Mouse (Mus musculus): ENCODE data around the gene Fyn. TPM values are rescaled to one million over a fixed set of nuclear protein-coding genes. Genes with fewer than 3 reads are reported as not detected.
A peak's percentile ranks its signal among the peaks of the same experiment; 100 is the strongest.

The Fyn gene
- total RNA-seq, 2 experiments from 2014 or later, result 44.8 to 69.9 TPM

DNA sequence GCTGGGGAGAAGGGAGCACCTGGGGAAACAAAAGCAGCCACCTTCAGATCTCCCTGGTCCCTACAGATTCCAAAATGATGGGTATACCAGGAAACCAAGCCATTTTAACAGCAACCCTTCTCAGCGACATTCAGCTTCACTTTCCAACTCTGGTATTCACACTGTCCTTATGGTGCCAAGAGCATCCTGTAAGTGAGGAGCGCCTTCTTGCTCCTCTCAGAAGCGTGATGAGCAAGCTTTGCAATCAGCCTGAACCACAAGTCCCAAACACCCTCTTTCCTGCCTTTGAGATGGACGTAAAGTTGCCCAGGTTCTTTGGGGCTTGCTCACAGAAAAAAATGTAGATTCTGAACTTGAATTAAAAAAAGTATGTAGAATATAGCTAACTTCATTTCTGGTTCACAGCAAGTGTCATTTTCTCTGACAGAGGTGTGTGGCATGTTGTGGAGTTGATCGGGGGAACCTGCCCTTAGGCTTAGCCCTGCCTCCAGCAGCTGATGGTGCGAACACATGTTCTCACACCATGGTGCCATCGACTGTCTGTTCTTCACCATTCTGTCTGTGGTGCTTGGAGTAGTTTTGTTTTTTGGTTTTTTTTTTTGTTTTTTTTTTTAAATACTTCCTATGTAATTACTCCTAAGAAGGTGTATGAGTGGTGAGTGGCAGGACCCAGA, 102.5 kb downstream of the Fyn start:
- no peak for DNase-seq

GRCm38 (mm10) chr10:39471714-39472531, 103.3 kb downstream of the Fyn start:
- DNase-seq, result peak; percentile 26 to 30

DNA sequence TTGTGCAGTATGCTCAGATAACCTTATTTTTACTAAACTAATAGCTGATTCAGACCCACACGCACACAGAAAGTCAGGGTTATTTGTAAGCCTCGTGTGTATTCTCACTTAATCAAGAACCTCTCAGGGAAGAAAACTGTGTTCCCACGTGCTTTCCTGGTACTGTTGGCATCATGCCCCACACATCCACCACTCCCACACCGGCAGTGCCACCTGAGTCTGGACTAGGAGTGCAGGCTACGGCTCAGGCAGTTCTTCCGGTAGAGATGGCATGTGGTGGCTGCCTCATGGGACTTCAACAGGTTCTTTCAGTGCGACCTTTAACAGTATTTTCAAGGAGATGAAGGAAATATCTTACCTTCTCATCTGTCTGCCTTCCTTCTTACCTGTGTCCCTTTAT, 104.3 kb downstream of the Fyn start:
- no peak for DNase-seq

- no peak for DNase-seq
Measured at GRCm38 (mm10) chr10:39479361-39479760, 110.7 kb downstream of the Fyn start.

DNA sequence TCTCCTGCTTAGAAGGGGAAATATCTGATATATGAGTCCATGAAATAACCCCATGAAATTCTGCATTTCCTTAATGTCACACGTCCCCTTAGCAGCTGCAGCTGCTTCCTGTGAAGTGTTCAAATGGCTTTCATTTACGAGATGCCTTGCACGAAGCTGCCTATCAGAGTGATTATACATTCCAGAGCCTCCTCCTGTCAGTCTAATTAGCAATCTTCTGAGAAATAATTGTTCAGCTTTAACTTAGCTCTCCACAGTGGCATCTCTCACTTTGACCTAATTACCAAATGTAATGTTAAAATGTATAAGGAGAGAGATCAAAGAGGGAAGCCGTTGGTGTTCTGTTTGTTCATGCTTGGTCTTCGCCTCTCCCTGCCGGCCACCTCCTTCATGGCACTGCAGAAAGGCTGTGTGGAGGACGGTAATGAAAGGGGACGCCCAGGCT, 115.7 kb downstream of the Fyn start:
- DNase-seq, result no peak

GRCm38 (mm10) chr10:39484892-39485291, 116.2 kb downstream of the Fyn start:
- no peak for DNase-seq

DNA sequence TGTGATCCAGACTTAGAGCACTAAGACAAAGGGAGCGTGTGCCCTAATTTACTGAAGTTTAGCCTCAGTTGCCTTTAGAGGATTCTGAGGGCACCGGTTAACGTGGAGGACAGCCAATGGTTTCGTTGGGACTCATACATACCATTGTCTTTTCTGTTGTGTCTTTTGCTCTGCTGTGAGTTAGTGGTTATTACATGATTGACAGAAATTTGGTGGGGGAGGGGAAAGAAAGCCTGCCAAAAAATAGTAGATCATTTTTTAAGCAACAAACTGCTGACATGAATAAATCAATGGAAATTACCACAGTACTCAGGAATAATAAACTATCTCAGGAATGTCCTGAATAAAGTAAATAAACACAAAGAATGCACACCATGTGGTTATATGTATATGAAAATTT, 117.3 kb downstream of the Fyn start:
- DNase-seq, result no peak

DNA sequence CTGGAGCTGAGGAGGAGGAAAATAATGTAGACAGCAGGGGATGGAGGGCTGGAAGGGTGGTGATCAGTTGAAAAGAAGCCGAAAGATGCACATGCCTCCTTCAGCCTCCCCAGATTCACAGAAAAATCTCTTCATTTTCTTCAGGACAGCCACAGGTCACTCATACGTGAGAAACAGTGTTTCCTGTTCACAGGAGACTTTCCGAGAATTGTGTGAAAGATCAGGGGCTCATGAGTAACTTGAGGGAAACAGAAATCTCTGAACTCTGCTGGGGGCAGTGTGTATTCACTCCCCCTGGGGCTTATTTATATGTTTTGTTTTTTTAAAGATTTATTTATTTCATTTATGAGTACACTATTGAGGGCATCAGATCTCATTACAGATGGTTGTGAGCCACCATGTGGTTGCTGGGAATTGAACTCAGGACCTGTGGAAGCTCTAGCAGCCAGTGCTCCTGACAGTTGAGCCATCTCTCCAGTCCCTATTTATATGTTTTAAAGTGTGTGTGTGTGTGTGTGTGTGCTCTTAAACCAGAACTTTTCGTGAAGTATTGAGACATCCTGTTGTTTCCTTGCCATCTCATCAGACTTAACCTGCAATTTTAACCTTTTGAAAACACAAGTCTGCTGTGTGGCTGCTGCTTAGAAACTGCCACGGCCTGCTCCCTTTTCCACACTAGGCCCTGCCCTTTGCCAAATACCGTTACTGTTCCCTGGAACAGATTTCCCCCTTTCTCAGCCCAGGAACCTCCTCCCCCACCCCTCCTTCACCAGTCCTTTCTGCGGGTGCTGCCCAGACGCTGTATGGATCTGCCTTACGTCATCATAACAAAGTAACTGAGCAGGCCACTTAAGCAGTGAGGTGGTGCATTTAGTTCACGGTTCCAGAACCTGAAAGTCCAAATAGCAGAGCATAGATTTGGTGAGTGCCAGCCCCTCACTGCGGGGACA, 118.1 kb downstream of the Fyn start:
- no peak for DNase-seq

DNA sequence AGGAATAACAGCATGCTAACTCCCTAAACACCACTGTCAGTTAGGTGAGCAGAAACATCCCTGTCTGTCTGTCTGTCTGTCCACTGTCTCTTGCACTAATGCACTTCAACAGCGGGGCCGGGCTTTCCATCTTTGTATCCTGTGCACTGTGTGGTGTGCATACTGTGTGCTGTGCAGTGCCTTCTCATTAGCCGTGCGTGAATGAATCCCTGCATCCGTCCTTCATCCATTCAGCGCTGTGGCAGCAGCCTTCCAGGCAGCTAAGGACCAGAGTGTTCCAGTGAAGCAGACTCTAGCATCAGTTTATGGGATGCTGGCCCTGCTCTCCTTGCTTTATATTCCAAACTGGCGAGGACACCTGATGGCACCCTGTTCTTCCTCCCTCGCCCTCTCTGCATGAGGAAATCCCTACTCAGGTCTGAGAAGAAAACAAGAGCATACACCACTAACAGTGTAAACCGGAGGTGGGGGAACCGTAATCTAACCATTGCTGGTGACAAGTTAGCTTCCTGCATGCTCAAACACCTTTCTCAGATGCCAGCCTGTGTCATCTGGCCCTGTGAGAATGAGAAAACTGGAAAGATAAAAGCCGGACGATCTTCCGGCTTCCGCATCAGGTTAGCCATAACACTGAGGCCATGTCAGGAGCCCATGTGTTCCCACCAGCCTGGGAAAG, 119.2 kb downstream of the Fyn start:
- no peak for DNase-seq

- no peak for DNase-seq
Measured at GRCm38 (mm10) chr10:39488542-39488941, 119.9 kb downstream of the Fyn start.

DNA sequence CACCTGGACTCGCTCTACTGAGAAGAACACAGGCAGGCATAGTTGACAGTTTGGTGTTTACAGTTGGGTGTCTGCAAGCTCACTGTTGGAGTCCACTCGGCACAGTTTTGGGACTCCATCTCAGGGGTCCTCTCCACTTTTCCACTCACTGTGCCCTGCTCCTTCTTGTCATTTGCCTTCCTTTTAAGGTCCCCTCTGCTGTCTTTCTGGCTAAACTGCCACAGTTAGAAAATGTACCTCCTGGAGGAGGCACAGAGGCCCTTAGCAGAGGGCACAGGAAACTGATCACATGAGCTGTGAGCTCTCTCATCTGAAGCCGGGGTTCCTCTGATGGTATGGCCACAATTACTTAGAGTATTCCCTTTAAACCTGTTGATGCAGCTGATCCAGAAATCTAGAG, 120.3 kb downstream of the Fyn start:
- DNase-seq, result no peak

DNA sequence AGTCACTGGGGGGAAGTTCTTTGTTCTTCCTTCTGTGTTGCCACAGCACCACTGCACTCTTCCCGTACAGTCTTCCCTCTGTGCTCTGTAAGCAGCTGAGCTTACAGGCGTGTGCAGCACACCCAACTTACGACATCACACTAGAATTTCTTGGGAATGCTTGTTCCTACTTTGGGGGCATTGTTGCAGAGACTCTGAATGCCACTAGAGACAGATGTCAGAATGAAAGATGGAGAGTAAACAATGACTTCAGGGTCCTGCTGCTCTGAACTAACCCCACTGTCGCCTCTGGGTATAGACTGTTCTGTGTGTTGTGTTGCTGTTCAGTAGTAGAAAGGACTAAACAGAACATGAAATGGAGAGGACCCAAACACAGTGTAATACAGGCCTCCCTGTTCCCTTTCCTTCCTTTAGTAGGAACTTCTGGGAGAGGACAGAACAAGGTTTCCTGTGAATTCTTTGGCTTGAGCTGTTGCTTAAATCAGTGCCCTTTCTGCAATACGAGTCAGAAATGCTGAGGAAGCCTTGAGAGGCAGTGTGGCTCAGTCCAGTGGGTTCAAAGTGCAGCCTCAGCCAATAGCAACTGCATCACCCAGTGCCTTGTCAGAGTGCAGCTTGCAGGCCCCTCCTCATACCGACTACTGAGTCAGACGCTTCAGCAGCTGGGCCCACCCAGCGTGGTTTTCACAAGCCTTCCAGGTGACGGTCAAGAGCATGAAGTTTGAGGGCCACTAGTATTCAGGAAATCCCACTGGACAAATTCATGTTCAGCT, 121.9 kb downstream of the Fyn start:
- no peak for DNase-seq

DNA sequence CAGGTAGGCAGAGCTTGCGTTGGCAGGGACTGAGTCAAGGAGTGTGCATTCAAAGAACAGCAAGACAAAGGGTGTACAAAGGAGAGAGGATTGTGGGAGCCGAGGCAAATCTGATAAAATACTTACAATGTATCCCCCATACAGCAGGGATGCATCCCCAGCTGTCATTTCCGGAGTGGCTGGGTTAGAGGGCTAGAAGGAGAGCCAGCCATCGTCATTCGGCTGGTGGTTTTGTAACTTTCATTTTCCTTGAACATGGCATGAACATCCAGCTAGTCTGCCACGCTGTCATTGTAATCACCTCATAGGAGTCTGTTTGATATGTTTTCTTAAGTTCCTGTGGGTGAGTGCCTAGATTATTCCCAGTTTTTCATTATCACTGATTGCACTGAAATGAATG, 123.5 kb downstream of the Fyn start:
- no peak for DNase-seq

GRCm38 (mm10) chr10:39493007-39493406, 124.4 kb downstream of the Fyn start:
- DNase-seq, result no peak

- no peak for DNase-seq
Measured at GRCm38 (mm10) chr10:39498641-39499040, 130.0 kb downstream of the Fyn start.

DNA sequence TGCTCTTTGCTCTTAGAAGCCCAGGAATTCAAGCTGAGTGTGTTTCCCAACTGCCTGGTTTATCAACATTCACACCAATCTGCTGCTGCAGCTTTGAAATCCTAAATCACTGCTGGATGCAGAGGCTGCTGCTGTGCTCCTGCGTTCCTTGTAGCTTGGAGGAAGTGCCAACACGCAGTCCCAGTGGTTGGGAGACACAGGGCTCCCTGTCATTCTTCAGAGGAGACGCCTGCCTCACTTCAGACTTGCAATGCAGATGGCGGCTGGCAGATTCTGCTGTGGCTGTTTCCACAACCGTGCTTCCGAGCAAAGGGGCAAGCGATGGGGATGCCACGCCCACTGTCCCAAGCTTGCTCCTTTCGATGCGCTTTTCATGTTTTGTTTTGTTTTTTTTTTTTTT, 132.9 kb downstream of the Fyn start:
- DNase-seq, result no peak

DNA sequence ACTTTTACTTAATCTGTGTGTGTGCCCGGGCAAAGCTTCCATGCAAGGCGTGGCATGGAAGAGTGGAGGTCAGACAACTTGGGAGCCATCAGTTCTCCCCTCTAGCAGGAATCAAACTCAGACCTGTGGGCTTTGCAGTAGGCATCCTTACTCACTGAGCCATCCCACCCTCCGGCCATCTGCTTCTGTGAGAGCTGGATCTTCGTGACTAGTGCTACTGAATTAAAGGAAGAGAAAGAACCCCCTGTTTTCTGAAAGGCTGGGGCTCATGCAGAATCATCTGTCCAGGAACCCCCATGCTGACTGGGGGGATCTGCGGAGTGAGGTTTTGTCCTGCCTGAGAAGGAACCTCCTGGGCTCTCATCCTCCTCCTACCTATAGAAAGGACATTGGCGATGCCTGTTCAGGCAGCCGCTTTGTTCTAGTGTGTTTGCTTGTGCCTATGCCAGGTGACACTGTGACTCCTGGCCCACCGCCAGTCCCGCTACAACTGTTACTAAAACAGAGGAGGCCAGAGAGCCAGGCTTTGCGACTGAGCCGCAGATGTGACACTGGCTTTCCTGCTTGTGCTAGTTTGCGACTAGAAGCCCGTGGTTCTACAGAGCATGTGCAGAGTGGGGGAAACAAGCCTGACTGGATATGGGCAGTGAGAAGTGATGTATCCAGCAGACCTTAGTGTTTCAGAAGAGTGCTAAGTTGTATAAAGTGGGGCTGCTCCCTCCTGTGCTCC, 133.5 kb downstream of the Fyn start:
- DNase-seq, result peak; percentile 80 to 83

DNA sequence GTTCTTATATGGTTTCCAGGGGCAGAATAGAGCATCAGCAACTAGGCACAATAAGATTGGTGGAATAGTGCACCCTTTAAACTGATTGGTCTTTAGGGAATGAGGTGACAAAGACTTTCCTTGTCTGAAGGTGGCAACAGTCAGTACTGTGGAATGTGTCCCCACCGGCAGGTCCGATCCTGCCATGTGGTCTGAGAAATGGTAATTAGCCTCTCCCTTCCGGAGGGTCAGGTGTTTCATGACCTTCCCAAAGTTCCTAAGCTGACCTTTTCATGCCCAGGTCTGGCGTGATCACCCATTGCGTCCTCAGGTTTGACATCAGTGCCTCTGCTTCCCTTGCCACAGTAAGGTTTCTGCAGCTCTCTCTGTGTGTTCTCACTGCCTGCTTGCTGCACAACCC, 134.7 kb downstream of the Fyn start:
- DNase-seq, result no peak

GRCm38 (mm10) chr10:39505007-39505406, 136.4 kb downstream of the Fyn start:
- DNase-seq, result no peak

DNA sequence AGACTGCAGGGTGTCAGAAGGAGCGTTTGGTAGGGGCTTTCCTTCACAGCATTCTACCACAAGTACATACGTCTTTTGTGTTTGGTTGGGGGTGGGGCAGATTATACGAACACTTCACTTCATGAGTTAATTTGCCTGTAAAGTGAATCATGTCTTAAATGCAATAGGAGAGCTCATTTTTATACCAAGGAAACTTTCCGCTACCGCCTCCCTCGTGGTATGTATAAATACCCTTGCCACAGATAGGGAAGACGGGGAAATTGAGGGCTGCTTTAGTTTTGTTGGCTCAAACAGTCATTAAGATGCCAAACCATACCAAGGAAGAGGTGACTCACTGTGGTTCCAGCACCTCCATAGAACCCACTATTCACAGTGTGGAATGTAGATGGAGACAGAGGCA, 137.0 kb downstream of the Fyn start:
- DNase-seq, result no peak
